Mouse (Mus musculus): ENCODE measurements around the gene Ksr2.

- TF ChIP-seq CTCF (IDR thresholded peaks at IDR 0.05; ENCODE audit: extremely low read depth, insufficient read depth, low read length), result no peak
- TF ChIP-seq POLR2A (IDR thresholded peaks at IDR 0.05; ENCODE audit: extremely low read depth, insufficient read depth, low read length), result no peak
Observed at GRCm38 (mm10) chr5:117367206-117367605, 46.6 kb upstream of the Ksr2 start.
